Mouse (Mus musculus) embryonic stem cell, embryonic (primary cell): ENCODE measurements around the gene Osbpl7.

Experiments used
- CTCF ChIA-PET, 4 experiments: fragments of 300-600 bp in 2 of 4; fragments of 350-600 bp in 2 of 4; sonication (Branson Sonifier 250); formaldehyde crosslinking; loops; one replicate each; lab custom pipeline; 2022; ENCODE audit warnings: inconsistent platforms in 2 of 4; lab: Charles Lee
- POLR2A ChIA-PET, 4 experiments: fragments of 300-600 bp in 2 of 4; fragments of 350-600 bp in 2 of 4; sonication (Branson Sonifier 250); formaldehyde crosslinking; loops; one replicate each; lab custom pipeline; 2022; ENCODE audit warnings: antibody characterized with exemption in 4 of 4, inconsistent platforms in 1 of 4; lab: Charles Lee

The Osbpl7 gene

GRCm38 (mm10) chr11:97050216-97050943, at the start of gene Osbpl7:
Gene Osbpl7 (plus strand): TSS chr11:97050628.
- CTCF ChIA-PET: interaction anchor here in 3 of 4 experiments (0.5 to 1.9 kb wide), 15 partner anchors 9 to 150 kb away, joined by 3 to 9 read pairs (median 3); partner anchors contain the start of genes Lrrc46 (in 2 of the 3), Mrpl10 (in 2 of the 3), Cdk5rap3 (in 1 of the 3) and Scrn2 (in 1 of the 3)
- POLR2A ChIA-PET: interaction anchor here in 3 of 4 experiments (0.5 to 2.9 kb wide), 28 partner anchors 9 to 384 kb away, joined by 3 to 17 read pairs (median 4); partner anchors contain the start of genes Cdk5rap3 (in 2 of the 3), Lrrc46 (in 2 of the 3), Mrpl10 (in 2 of the 3) and Scrn2 (in 2 of the 3)

- ChIA-PET CTCF (interaction anchor here in 3 of 4 experiments (0.5 to 2.1 kb wide), 4 partner anchors 9 to 43 kb away, joined by 3 to 5 read pairs (median 4); no protein-coding TSS in a partner anchor), POLR2A (interaction anchor here in 2 of 4 experiments (0.6 to 2.7 kb wide), 7 partner anchors 9 to 25 kb away, joined by 3 to 8 read pairs (median 4); no protein-coding TSS in a partner anchor)
Observed at GRCm38 (mm10) chr11:97003170-97003569, 47.3 kb upstream of the Osbpl7 start.

DNA sequence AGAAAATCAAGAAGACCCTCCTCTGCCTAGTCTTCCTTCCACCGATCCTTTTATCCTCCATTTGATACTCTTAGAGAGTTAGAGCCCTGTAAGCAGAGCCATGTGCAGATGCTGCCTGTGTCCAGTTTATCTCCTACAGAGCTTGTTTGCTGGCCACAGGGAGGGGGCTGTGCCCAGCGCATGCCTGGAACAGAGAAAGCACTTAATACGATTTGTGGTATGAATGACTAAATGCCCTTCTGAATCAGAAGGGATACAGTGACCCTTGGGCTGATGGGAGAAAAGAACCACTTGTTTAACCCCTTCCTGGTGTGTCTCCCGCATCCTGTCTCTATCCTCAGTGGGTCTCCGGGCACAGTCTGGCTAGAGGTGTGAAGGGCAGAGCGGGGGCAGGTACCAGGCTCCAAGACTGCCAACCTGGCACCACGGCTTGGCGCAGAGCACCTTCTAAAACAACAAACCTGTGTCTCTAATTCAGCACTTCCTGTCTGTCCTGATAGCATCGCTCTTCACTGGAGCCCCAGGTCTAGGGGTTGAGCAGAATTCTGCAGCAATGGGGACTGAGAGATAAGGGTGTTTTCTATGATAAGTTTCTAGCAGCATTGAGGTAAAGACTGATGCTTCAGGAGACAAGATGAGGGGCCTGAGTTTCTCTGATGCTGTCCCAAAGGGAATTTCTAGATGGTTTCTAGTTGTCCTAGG, 43.2 kb upstream of the Osbpl7 start:
- POLR2A ChIA-PET: interaction anchor here in 2 of 4 experiments (1.7 to 4.0 kb wide), 3 partner anchors 10 to 15 kb away, joined by 11 to 15 read pairs (median 13); no protein-coding TSS in a partner anchor
- CTCF ChIA-PET: interaction anchor here in 3 of 4 experiments (0.6 to 2.9 kb wide), 5 partner anchors 14 to 27 kb away, joined by 3 to 15 read pairs (median 4); partner anchors contain the start of gene Scrn2 (in 1 of the 3)

DNA sequence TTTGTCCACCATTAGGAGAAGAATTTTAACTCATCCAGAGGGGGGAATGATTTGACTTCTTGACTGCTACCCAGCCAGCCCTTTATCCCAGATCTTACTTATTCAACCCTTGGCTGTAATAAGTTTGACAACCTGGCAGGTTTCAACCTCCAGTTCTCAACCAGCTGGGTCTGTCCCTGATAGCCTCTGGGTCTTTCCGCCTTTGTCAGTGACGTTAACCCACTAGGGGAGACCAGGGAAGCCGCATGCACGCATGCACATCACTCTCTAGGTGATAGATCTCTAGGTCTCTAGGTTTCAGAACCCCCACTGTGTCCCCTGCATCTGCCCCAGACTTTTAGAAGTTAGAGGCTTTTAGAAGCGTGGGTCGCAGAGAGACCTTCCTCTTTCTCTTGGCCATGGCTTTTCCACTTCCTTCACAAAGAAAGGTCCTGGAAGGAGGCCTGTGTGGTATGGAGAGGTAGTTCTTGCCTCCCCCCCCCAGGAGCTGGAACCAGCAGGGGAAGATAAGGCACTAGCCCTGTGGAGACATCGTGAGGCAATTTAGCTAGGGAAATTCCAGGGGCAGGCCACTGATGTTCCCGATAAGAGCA, 41.1 kb upstream of the Osbpl7 start:
- ChIA-PET CTCF (interaction anchor here (0.8 to 2.9 kb wide), 6 partner anchors 8 to 28 kb away, joined by 3 to 15 read pairs (median 4); partner anchors contain the start of gene Sp2 (in 1 of the 4)), POLR2A (interaction anchor here in 2 of 4 experiments (0.6 to 4.0 kb wide), 12 partner anchors 9 to 95 kb away, joined by 3 to 15 read pairs (median 5); no protein-coding TSS in a partner anchor)

- CTCF ChIA-PET: interaction anchor here in 3 of 4 experiments (0.7 to 1.3 kb wide), 3 partner anchors 17 to 600 kb away, joined by 3 to 7 read pairs (median 5); partner anchors contain the start of gene Scrn2 (in 1 of the 3)
Observed at GRCm38 (mm10) chr11:97013121-97013670, 37.2 kb upstream of the Osbpl7 start, which contains the start of gene Sp6. Gene Sp6 (plus strand): TSS chr11:97013394.

DNA sequence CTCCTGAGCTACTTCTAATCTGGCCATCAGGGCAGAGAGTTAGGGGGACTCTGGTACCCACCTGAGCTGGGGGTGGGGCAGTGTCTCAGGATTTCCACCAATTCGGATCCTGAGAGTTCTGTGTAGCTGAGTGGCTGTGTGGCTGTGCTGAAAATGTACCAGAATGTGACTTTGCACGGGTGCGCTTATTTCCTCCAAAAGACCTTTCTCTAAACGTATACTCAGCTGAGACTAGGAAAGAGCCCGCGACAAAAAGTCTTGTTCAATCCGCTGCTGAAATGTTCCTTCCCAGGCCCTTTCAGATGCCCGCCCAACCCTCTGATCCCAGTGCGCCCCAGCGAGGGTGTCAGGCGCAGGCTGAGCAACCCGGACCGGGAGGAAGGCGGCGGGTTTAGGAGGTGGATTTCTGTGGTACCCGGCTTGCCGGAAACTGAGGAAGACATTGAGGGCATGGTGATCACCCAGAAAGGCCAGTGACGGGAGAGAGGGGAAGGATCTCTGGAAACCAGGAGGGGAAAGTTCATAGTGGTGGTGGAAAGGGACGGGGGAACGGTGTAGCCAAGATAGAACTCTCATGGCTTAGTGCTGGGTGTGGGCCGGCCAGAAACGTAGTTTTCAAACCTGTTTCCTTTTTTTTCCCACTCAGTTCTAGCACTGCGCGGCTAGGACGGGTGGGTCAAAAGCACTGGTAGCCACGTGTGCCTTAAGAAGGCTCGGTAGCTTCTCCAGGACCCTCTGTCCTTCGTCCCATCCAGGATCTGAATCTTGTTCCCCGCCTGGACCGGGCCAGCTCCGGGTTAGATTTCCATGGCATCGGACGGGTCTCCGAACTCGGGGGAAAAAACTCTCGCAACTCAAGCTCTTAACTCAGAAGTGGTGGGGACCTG, 32.5 kb upstream of the Osbpl7 start:
- POLR2A ChIA-PET: interaction anchor here in 3 of 4 experiments (0.5 to 3.4 kb wide), 26 partner anchors 8 to 223 kb away, joined by 3 to 18 read pairs (median 4); partner anchors contain the start of genes Lrrc46 (in 1 of the 3), Mrpl10 (in 1 of the 3) and Scrn2 (in 1 of the 3)
- CTCF ChIA-PET: interaction anchor here in 2 of 4 experiments (0.7 to 2.3 kb wide), 6 partner anchors 9 to 62 kb away, joined by 3 to 9 read pairs (median 3); partner anchors contain the start of gene Scrn2 (in 2 of the 2)

More at GRCm38 (mm10) chr11:97013121-97013670, 37.2 kb upstream of the Osbpl7 start, which contains the start of gene Sp6:
- POLR2A ChIA-PET: interaction anchor here in 2 of 4 experiments (0.7 to 1.4 kb wide), 2 partner anchors 8 to 11 kb away, joined by 3 to 7 read pairs; no protein-coding TSS in a partner anchor

GRCm38 (mm10) chr11:97018583-97019344, 31.7 kb upstream of the Osbpl7 start:
- POLR2A ChIA-PET: interaction anchor here in 3 of 4 experiments (0.6 to 4.8 kb wide), 22 partner anchors 8 to 535 kb away, joined by 3 to 38 read pairs (median 4); partner anchors contain the start of genes Lrrc46 (in 2 of the 3), Mrpl10 (in 2 of the 3) and Scrn2 (in 1 of the 3)
- CTCF ChIA-PET: interaction anchor here in 3 of 4 experiments (0.7 to 2.3 kb wide), 5 partner anchors 11 to 128 kb away, joined by 3 to 9 read pairs (median 3); partner anchors contain the start of genes Scrn2 (in 2 of the 3) and Cdk5rap3 (in 1 of the 3)

DNA sequence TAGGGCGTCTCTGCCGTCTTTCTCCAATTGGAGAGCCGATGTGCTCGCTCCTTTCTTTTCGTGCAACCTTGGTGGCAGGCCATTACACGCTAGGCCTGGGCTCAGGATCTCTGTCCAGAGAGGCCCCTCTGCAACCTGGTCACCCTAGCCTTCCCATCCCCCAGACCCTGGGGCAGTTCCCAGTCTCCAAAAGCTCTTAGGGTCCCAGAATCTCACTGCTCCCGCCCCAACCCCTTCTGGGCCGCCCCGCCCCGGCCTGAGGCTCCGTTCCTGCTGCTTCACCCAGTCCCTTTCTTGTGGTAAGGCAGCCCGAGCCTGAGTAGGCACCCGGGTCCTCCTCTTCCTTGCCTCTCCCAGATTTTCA, 31.1 kb upstream of the Osbpl7 start:
- CTCF ChIA-PET: interaction anchor here in 2 of 4 experiments (0.8 to 2.3 kb wide), 3 partner anchors 11 to 128 kb away, joined by 3 to 9 read pairs (median 4); partner anchors contain the start of genes Cdk5rap3 (in 1 of the 2) and Scrn2 (in 1 of the 2)
- POLR2A ChIA-PET: interaction anchor here in 3 of 4 experiments (0.6 to 4.8 kb wide), 10 partner anchors 10 to 534 kb away, joined by 3 to 38 read pairs (median 4); partner anchors contain the start of genes Lrrc46 (in 2 of the 3), Mrpl10 (in 2 of the 3) and Scrn2 (in 2 of the 3)

GRCm38 (mm10) chr11:97021121-97021765, 29.2 kb upstream of the Osbpl7 start:
- POLR2A ChIA-PET: interaction anchor here (0.5 to 4.9 kb wide), 71 partner anchors 8 to 634 kb away, joined by 3 to 62 read pairs (median 4); partner anchors contain the start of genes Scrn2 (in 3 of the 4), Lrrc46 (in 2 of the 4), Mrpl10 (in 2 of the 4) and Sp2 (in 2 of the 4)

GRCm38 (mm10) chr11:97021873-97022484, 28.4 kb upstream of the Osbpl7 start:
- ChIA-PET POLR2A (interaction anchor here (0.5 to 4.9 kb wide), 67 partner anchors 8 to 824 kb away, joined by 3 to 62 read pairs (median 4); partner anchors contain the start of genes Lrrc46 (in 3 of the 4), Mrpl10 (in 3 of the 4), Pnpo (in 2 of the 4) and Sp2 (in 2 of the 4)), CTCF (interaction anchor here (0.5 to 3.5 kb wide), 107 partner anchors 8 to 1972 kb away, joined by 3 to 50 read pairs (median 4); partner anchors contain the start of genes Lrrc46 (in 3 of the 4), Mrpl10 (in 3 of the 4), Cdk5rap3 (in 2 of the 4) and Osbpl7 (in 2 of the 4))

More at GRCm38 (mm10) chr11:97021121-97021765, 29.2 kb upstream of the Osbpl7 start:
- CTCF ChIA-PET: interaction anchor here (0.5 to 3.5 kb wide), 101 partner anchors 9 to 1971 kb away, joined by 3 to 50 read pairs (median 4); partner anchors contain the start of genes Lrrc46 (in 3 of the 4), Mrpl10 (in 3 of the 4), Cdk5rap3 (in 2 of the 4) and Osbpl7 (in 2 of the 4)

DNA sequence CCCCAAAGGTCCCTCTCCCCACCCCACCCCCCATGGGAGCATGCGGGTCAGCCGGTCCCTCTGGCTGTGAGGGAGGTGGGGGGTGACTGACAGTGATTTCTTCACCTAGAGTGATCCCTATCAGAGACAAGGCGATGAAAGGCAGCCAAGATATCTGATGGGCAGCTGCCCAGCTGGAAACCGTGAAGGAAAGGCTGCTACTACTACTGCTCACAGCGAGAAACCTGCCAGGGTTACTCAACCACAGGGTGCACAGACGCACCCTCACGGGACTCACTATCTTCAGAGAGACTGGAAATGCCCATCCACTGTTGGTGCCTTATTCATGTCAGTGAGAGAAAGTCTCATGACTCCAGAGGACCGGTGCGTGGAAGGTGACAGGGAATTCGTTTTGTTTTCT, 25.5 kb upstream of the Osbpl7 start:
- POLR2A ChIA-PET: interaction anchor here in 3 of 4 experiments (1.0 to 4.9 kb wide), 11 partner anchors 16 to 143 kb away, joined by 3 to 56 read pairs (median 7); partner anchors contain the start of genes Sp2 (in 2 of the 3), Cdk5rap3 (in 1 of the 3), Lrrc46 (in 1 of the 3) and Mrpl10 (in 1 of the 3)
- CTCF ChIA-PET: interaction anchor here in 3 of 4 experiments (0.5 to 2.3 kb wide), 5 partner anchors 11 to 101 kb away, joined by 3 to 16 read pairs (median 4); partner anchors contain the start of genes Lrrc46 (in 1 of the 3), Mrpl10 (in 1 of the 3) and Sp2 (in 1 of the 3)

DNA sequence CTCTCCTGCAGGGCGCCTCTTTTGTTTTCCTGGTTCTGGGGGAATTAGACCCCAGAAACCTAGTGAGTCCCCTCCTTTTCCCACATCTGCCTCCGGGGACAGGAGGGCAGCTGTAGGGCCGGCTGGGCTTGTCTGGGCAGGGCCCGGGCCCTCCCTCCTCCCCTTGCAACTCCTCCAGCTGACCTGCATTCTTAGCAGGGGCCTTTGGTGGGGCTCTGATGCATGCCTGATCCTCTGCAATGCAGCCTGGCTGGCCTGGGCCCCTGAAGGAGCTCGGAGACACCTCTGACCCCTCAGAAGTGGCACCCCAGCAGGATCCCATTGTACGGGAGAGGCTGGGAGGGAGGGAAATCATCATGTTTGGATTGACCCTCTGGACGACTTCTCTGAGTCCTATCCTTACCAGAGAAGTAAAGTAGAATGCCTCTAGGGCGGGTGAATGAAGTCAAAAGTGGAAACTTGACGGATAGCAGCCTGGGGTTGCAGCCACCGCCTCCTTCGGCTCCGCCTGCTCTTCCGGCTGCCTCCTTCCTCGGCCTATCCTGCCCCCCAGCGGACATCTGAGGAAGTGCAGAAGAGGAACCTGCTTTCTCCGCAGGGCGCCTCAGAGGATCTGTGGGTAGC, 24.6 kb upstream of the Osbpl7 start:
- ChIA-PET CTCF (interaction anchor here (0.6 to 2.4 kb wide), 51 partner anchors 8 to 1374 kb away, joined by 3 to 33 read pairs (median 4); partner anchors contain the start of genes Cdk5rap3 (in 3 of the 4), Lrrc46 (in 2 of the 4), Mrpl10 (in 2 of the 4) and Osbpl7 (in 2 of the 4)), POLR2A (interaction anchor here (0.6 to 2.6 kb wide), 52 partner anchors 8 to 461 kb away, joined by 3 to 30 read pairs (median 4); partner anchors contain the start of genes Lrrc46 (in 3 of the 4), Mrpl10 (in 3 of the 4), Cdk5rap3 (in 1 of the 4) and Kpnb1 (in 1 of the 4))
